ENCODE assay signal across 1 mouse cellular context in the genomic region with DNA sequence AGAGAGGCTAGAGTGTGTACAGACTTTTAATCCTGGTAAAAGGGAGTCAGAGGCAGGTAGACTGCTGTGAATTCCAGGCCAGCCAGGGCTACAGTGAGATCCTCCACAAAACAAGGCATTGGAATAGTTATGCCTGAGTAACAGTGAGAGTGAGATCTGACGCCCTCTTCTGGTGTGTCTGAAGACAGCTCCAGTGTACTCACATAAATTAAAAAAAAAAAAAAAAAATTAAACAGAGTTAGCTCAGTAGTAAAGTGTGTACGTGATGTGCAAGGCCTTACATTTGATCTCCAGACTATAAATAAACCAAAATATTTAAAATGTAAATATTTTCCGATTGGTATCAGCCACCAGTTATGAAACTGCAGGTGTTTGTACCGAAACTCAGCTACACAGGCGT.
TF ChIP-seq lines count a peak whose summit lies in the region.

No protein-coding gene starts in this region.

TF ChIP-seq in MEL, 35 proteins besides CTCF, POLR2A, EP300 and RAD21:
- TF ChIP-seq TCF12 (IDR thresholded peaks at IDR 0.05; ENCODE audit: low read depth, low read length) (no peak), TAL1 (IDR thresholded peaks at IDR 0.05; ENCODE audit: low read length) (no peak), ZNF384 (IDR thresholded peaks at IDR 0.05; ENCODE audit: low read depth, low read length) (peak; percentile 80)
